Mouse (Mus musculus) liver, embryonic 16.5 days (tissue): ENCODE results near the gene Wdr35. TPM values are rescaled to one million over a fixed set of nuclear protein-coding genes. Genes with fewer than 3 reads are reported as not detected.

Experiments
- ATAC-seq: fragments of 200-750 bp; cut with Nextera tagmentation; 2 replicates; pipeline ENCODE4 v1.8.0; 2017; ENCODE audit warnings: low read depth, mild to moderate bottlenecking, moderate number of reproducible peaks, moderate library complexity
- H3K27ac ChIP-seq: fragments of 300-500 bp; sonication (generic); 2 replicates; pipeline ENCODE4 v1.5.1; 2014; ENCODE audit warnings: mild to moderate bottlenecking, low read length
- H3K27me3 ChIP-seq: fragments of 300-500 bp; sonication (generic); 2 replicates; pipeline ENCODE4 v1.6.1; 2014; ENCODE audit warnings: low read depth, low read length, mixed read lengths; ENCODE audit not compliant: control insufficient read depth, insufficient read depth
- H3K36me3 ChIP-seq: fragments of 300-500 bp; sonication (generic); 2 replicates; pipeline ENCODE4 v1.6.1; 2014; ENCODE audit warnings: mild to moderate bottlenecking; ENCODE audit not compliant: control insufficient read depth, insufficient read depth
- H3K4me1 ChIP-seq: fragments of 300-500 bp; sonication (generic); 2 replicates; pipeline ENCODE4 v1.6.1; 2014; ENCODE audit warnings: low read depth, low read length, mixed read lengths; ENCODE audit not compliant: control insufficient read depth
- H3K4me2 ChIP-seq: fragments of 300-500 bp; sonication (generic); 2 replicates; pipeline ENCODE4 v1.6.1; 2014; ENCODE audit warnings: low read depth, low read length, mixed read lengths
- H3K4me3 ChIP-seq: fragments of 300-500 bp; sonication (generic); 2 replicates; pipeline ENCODE4 v1.5.1; 2014; ENCODE audit warnings: low read depth, mild to moderate bottlenecking, low read length
- H3K9ac ChIP-seq: fragments of 300-500 bp; sonication (generic); 2 replicates; pipeline ENCODE4 v1.6.1; 2014; ENCODE audit warnings: low read depth, low read length
- H3K9me3 ChIP-seq: fragments of 300-500 bp; sonication (generic); replicated peaks from 2 replicates; pipeline ENCODE4 v1.6.1; 2016; ENCODE audit warnings: low read length; ENCODE audit not compliant: control insufficient read depth
- WGBS: fragments of 180-500 bp; shearing (Covaris S2); extraction: QIAGEN DNeasy Blood & Tissue Kit; methylation state at CpG from one replicate; pipeline ENCODE4 v1.1.7; 2014; ENCODE audit not compliant: insufficient replicate concordance; 5-methylcytosine and 5-hydroxymethylcytosine counted together
- polyA plus RNA-seq: library from polyadenylated mRNA; unstranded; fragments of >200 nt; fragmentation: Nextera tagmentation; extraction: Ambion mirVana; gene quantifications from 2 replicates; pipeline ENCODE4 v1.2.1, GENCODE M21; 2015

Gene Wdr35
- polyA plus RNA-seq, 1 experiment from 2014 or later, result 1.1 TPM

DNA sequence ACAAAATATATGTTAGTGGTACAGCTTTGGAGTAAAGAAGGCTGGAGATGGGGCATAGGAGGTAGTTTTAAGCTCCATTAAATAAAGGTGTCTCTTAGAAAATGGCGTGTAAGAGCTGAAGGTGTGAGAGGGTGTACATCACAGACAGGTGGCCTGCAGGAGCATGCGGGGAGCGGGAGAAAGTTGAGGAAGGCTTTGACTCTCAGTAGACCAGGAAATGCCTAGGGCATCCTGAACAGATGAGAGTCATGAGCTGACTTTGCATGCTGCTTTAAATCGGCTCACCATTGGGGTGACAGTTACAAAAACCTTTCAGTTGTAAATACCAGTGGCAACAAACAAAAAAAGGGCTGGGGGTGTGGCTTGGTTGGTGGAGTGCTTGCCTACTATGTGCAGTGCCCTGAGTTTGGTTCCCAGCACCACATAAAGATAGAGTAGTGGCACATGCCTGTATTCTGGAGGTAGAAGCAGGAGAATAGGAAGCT, 32.5 kb upstream of the Wdr35 start:
- H3K4me1 ChIP-seq, result no peaks in the 10 kb centered on the region
- no peak overlapping the region for H3K27ac ChIP-seq
- H3K9me3 ChIP-seq, result no peaks in the 10 kb centered on the region
- no peak overlapping the region for H3K9ac ChIP-seq
- ATAC-seq, result no peak
- peaks cover 15% of the 10 kb centered on the region for H3K36me3 ChIP-seq
- 62% methylated on average over 4 of the region's 4 CpGs for WGBS
- H3K27me3 ChIP-seq, result no peaks in the 10 kb centered on the region
- no peak overlapping the region for H3K4me2 ChIP-seq
- H3K4me3 ChIP-seq, result no peak overlapping the region

DNA sequence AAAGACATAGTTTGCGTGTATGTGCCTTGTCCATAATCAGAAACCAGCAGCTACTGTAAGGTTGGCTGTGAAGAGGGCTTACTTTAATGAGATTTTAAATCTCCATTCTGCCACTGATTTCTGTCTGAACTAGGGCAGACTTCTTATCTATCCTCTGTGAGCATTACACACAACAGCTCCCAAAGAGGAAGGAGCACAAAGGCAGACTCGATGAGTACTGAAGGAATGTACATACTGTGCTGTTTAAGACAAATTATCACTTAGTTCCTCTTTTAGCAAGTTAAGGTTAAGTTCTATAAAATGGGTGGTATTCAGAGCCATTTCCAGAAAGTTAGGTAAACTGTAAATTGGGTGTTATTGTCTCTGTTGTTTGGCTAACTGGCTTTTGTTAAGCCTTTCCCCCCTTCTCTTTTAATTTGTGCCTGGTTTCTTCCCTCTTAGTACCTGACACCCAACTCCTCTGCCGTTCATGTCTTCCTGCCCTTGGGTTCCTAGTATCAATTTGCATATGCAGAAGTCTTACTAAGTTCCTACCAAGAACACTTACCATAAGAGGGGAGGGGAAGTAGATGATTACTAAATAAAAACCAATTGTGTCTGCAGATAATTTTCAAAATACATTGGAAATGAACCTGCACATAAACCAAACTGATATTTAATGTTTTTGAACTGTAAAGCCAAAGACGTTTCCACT, 31.8 kb upstream of the Wdr35 start:
- Histone ChIP-seq H3K4me3 (no peak overlapping the region), H3K9me3 (no peaks in the 10 kb centered on the region), H3K36me3 (peaks cover 9% of the 10 kb centered on the region; the same call in 1 of the 2 replicates), H3K27me3 (no peaks in the 10 kb centered on the region), H3K9ac (no peak overlapping the region), H3K4me1 (no peaks in the 10 kb centered on the region), H3K27ac (no peak overlapping the region), H3K4me2 (no peak overlapping the region)
- no peak for ATAC-seq
- WGBS, result 24% methylated on average over 4 of the region's 4 CpGs

DNA sequence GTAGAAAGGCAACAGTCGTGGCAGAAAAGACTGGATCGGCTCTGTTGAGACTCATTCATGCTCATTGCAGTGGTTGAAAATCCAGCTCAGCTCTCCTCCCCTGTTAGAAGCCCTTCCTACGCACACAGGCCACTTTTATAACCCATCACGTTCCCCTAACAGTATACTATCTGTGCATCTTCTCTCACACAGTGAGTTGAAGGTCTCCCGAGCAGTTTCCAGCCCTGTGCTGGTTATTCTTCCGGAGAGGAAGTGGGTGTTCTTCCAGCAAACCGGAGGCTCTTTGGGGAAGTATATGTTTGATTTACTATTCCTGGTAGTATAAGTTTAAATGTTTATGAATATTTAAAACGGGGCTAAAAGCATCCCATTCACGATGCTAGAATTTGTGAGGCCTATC, 26.5 kb upstream of the Wdr35 start:
- Histone ChIP-seq H3K4me3 (no peak overlapping the region), H3K36me3 (no peaks in the 10 kb centered on the region), H3K27me3 (peaks cover 17% of the 10 kb centered on the region), H3K4me2 (peak overlapping the region; percentile 69; the same call in 1 of the 2 replicates), H3K27ac (no peak overlapping the region), H3K9me3 (no peaks in the 10 kb centered on the region), H3K4me1 (peaks cover 7% of the 10 kb centered on the region), H3K9ac (no peak overlapping the region)
- 30% methylated on average over 9 of the region's 9 CpGs for WGBS
- no peak for ATAC-seq

DNA sequence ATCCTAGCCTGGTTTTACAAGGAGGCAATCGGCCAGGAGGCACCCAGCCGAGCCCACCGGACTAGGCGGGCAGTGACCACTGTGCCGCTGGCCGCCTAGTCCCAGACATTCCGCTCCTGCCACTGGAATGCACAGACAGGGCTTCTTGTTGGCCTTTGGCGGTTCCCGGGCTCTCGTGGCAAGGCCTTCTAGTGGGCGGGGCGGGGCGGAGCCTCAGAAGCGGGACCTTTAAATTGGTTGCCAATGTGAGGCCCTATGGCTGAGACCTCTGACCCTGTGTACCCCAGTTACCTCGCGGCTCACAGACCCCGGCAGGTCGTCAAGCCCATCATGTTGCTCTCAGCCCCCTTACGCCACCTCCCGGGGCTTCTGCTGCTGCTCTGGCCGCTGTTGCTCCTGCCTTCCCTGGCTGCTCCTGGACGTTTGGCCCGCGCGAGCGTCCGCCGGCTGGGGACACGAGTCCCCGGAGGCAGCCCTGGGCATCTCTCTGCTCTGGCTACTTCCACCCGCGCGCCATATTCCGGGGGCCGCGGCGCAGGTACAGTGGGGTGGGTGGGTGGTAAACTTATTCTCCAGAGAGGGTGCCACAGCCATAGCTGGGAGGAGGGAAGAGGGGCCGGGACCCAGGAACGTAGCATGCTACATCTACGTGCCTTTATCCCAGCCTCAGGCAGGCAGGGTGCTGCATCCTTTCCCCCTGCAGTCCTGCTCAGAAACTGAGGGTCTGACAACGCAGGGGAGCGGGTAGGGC, 25.8 kb upstream of the Wdr35 start, which contains the start of gene Matn3:
TSS of gene Matn3 (plus strand) at position 216 of the 751 bp plus-strand sequence.
- WGBS, result 4% methylated on average over 42 of the region's 42 CpGs
- ATAC-seq, result peak; percentile 43; the same call in 1 of the 2 replicates
- peak within 1 kb of the TSS; percentile 69 for H3K4me2 ChIP-seq
- H3K9me3 ChIP-seq, result no peaks in the 10 kb centered on the region
- no peak within 1 kb of the TSS for H3K9ac ChIP-seq
- H3K4me1 ChIP-seq, result peaks cover 7% of the 10 kb centered on the region
- peaks cover 17% of the 10 kb centered on the region for H3K27me3 ChIP-seq
- no peaks in the 10 kb centered on the region for H3K36me3 ChIP-seq
- H3K27ac ChIP-seq, result no peak within 1 kb of the TSS
- H3K4me3 ChIP-seq, result peak within 1 kb of the TSS; percentile 48

DNA sequence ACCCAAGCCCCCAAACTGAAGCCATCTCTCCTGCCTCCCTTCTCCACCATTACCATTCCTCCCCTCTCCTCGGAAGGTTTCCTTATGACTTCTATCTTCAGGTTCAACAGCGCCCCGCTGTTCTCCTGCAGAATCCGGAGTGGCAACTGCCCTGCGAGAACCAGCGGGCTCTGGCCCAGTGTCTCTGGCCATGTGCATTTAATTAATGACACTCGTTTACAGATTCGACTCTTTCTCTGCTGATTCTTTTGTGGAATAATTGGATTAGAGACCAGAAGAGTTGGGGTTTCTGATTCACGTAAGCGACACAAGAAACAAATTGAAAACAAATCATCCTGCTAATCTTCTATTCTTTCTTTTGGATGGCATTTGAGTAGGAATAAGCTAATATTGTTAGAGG, 20.6 kb upstream of the Wdr35 start:
- 72% methylated on average over 10 of the region's 10 CpGs for WGBS
- H3K9ac ChIP-seq, result no peak overlapping the region
- ATAC-seq, result no peak

DNA sequence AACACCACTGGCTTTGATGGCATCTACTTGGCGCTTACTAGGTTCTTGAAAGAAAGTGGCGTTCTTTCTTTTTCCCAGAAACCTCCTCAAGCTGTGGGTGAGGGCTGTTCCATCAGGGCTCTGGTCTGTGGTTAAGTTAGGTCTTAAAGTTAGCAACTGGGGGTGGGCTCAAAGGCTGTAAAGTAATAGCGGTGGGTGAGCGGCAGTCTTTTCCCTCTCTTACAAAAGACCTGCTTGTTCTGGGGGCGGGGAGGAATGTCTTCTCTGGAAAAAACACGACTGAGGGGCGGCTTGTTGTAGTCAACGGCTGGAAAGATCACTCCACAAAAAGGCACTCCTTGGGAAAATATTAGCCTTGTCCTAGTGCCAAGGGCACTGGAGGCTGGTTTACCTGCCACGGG, 19.5 kb upstream of the Wdr35 start:
- Histone ChIP-seq H3K36me3 (no peaks in the 10 kb centered on the region), H3K9me3 (no peaks in the 10 kb centered on the region), H3K27me3 (peaks cover under 1% of the 10 kb centered on the region; the same call in 1 of the 2 replicates), H3K4me3 (no peak overlapping the region), H3K9ac (no peak overlapping the region), H3K4me2 (no peak overlapping the region), H3K4me1 (no peaks in the 10 kb centered on the region), H3K27ac (no peak overlapping the region)
- ATAC-seq, result no peak
- 57% methylated on average over 9 of the region's 9 CpGs for WGBS

More for the DNA sequence above, 20.6 kb upstream of the Wdr35 start:
- Histone ChIP-seq H3K27me3 (peaks cover 10% of the 10 kb centered on the region), H3K36me3 (no peaks in the 10 kb centered on the region), H3K4me3 (no peak overlapping the region), H3K4me2 (no peak overlapping the region), H3K4me1 (peaks cover under 1% of the 10 kb centered on the region), H3K9me3 (no peaks in the 10 kb centered on the region), H3K27ac (no peak overlapping the region)

DNA sequence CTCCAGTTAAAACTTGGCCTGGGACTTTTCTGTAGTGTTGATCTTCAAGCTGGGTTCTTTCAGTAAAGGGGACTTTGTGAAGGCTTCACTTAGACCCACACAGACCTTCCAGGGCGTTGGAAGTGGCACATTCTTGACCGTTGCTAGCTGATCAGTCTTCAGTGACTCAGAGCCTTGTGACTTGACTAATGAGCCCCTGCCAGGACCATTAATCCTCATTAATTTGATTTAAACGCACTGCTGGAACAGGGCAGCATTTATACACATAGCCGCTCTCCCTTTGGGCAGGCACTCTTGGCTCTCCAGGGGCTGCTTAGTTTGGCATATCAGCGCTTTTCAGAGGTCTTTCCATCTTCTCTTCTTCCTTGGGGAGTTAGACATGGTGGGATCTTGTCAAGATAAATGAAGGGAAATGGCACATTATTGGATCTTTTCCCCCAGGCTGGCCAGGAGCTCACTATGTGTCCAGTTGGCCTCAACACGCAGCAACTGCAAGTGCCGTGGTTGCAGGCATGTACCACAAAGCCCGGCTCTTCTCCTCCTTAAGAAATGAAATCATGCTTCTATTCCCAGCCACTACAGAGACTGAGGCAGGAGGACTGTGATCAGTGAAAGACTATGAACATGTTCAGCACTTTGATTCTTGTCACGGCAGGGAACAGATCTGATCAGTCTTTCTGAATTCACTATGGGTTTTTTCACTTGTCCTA, 11.9 kb upstream of the Wdr35 start:
- Histone ChIP-seq H3K9ac (no peak overlapping the region), H3K4me2 (no peak overlapping the region), H3K4me3 (no peak overlapping the region), H3K27me3 (no peaks in the 10 kb centered on the region), H3K27ac (no peak overlapping the region), H3K9me3 (no peaks in the 10 kb centered on the region), H3K36me3 (no peaks in the 10 kb centered on the region), H3K4me1 (no peaks in the 10 kb centered on the region)
- WGBS, result 67% methylated on average over 9 of the region's 9 CpGs
- no peak for ATAC-seq

DNA sequence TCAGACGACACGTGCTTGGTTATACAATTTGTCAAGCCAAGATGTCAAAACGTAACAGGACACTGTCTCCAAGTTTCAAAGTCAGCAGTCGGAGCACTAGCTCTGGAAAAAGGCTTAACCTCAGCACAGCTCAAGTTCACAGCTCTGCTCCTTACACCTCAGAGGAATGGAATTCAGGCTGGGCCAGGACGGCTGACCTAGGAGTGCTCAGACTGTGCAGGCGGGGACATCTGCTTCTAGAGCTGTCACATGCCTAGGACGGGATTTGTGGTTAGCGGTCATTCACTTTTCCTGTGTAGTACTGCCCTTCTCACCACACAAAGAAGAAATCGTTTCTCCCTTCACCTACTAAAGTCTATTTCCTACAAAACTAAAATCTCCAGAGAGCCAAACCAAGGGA, 3.9 kb upstream of the Wdr35 start:
- ATAC-seq, result no peak

More for the DNA sequence above, 3.9 kb upstream of the Wdr35 start:
- 12% methylated on average over 9 of the region's 9 CpGs for WGBS
- H3K9ac ChIP-seq, result no peak overlapping the region
- peaks cover 11% of the 10 kb centered on the region for H3K27me3 ChIP-seq
- H3K27ac ChIP-seq, result no peak overlapping the region
- no peak overlapping the region for H3K4me3 ChIP-seq
- H3K4me2 ChIP-seq, result no peak overlapping the region
- H3K36me3 ChIP-seq, result no peaks in the 10 kb centered on the region
- H3K9me3 ChIP-seq, result no peaks in the 10 kb centered on the region
- H3K4me1 ChIP-seq, result no peaks in the 10 kb centered on the region
